10 mouse cellular contexts compared by ENCODE assay signal in the genomic region with DNA sequence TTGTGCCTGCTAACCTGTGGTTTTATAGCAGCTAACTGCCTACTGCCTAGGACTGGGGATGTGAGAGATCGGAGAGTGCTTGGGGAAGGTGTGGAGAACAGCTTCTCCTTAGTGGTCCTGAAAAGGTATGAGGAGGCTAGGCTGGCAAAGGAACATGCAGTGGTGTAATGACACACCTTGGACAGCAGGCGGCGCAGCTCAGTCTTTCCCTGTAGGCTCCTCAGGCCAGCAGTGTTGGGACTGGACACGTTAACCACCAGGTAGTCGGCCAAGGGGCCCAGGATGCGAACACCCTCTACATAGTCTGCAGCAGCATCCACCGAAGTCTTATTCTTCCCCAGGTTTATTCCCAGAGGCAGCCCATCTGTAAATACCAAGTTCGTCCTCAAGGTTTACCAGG. TPM values are rescaled to one million over a fixed set of nuclear protein-coding genes. Genes with fewer than 3 reads are reported as not detected.
DNase-seq lines count a peak whose midpoint lies in the region; ATAC-seq and TF ChIP-seq lines count a peak whose summit lies in the region.
"Had no signal": no experiment of that assay in that cellular context is flagged by ENCODE, and none has a peak within 500 bp of the region (broad histone marks: within the 10 kb centered on the region; RNA-seq: fewer than 3 reads in every experiment).

No protein-coding gene starts in this region.

- H3K9me3 ChIP-seq in forebrain, embryonic 11.5 days (ENCODE audit: control insufficient read depth, low read length): no peaks in the 10 kb centered on the region
- no peaks in the 10 kb centered on the region for H3K9me3 ChIP-seq in forebrain, embryonic 15.5 days
- H3K9me3 ChIP-seq in liver, postnatal 0 days (ENCODE audit: low read length): no peaks in the 10 kb centered on the region
- H3K9me3 ChIP-seq: neural tube, embryonic 12.5 days had no signal

- no peak for TF ChIP-seq POLR2A in testis, adult 2 months (IDR thresholded peaks at IDR 0.05; ENCODE audit: control insufficient read depth, low read depth, low read length)

- no peak overlapping the region for H3K4me2 ChIP-seq in forebrain, embryonic 11.5 days (ENCODE audit: low read depth, low read length, severe bottlenecking)
- H3K4me2 ChIP-seq in forebrain, embryonic 15.5 days (replicated peaks): no peak overlapping the region
- H3K4me2 ChIP-seq in liver, postnatal 0 days (ENCODE audit: low read depth, low read length): no peak overlapping the region
- H3K4me2 ChIP-seq: neural tube, embryonic 12.5 days had no signal

- DNase-seq in forebrain, embryonic 11.5 days (ENCODE audit: low spot score): peak; percentile 82
- no peak for DNase-seq in testis, postnatal 14 days (ENCODE audit: low spot score)
- DNase-seq in cerebellum, postnatal 36 days: peak; percentile 29 to 42
- peak; percentile 82 for DNase-seq in liver, postnatal 0 days
- peak; percentile 55 for DNase-seq in spleen, adult 12 weeks (ENCODE audit: low spot score)

- H3K4me1 ChIP-seq in forebrain, embryonic 11.5 days (replicated peaks; ENCODE audit: control insufficient read depth, insufficient read depth, low read length): no peaks in the 10 kb centered on the region
- no peaks in the 10 kb centered on the region for H3K4me1 ChIP-seq in forebrain, embryonic 15.5 days
- H3K4me1 ChIP-seq in testis, adult 2 months (ENCODE audit: control insufficient read depth, insufficient read depth, low read length): no peaks in the 10 kb centered on the region
- H3K4me1 ChIP-seq in liver, postnatal 0 days (ENCODE audit: insufficient read depth): peaks cover 7% of the 10 kb centered on the region; the same call in 1 of the 2 replicates
- H3K4me1 ChIP-seq: neural tube, embryonic 12.5 days had no signal

- TF ChIP-seq EP300 in liver, postnatal 0 days (IDR thresholded peaks at IDR 0.05; ENCODE audit: low read depth): no peak

- no peak overlapping the region for H3K4me3 ChIP-seq in forebrain, embryonic 11.5 days (ENCODE audit: low read depth, low read length)
- H3K4me3 ChIP-seq in forebrain, embryonic 15.5 days: no peak overlapping the region
- H3K4me3 ChIP-seq in testis, adult 2 months (ENCODE audit: control insufficient read depth, low read depth, low read length): no peak overlapping the region
- H3K4me3 ChIP-seq in liver, postnatal 0 days (ENCODE audit: low read depth, low read length): no peak overlapping the region
- H3K4me3 ChIP-seq: neural tube, embryonic 12.5 days had no signal

- no peak overlapping the region for H3K27ac ChIP-seq in forebrain, embryonic 11.5 days (ENCODE audit: low read depth, low read length)
- H3K27ac ChIP-seq in forebrain, embryonic 15.5 days (replicated peaks): no peak overlapping the region
- no peak overlapping the region for H3K27ac ChIP-seq in testis, adult 2 months (ENCODE audit: control insufficient read depth, insufficient read depth, low read depth, low read length)
- H3K27ac ChIP-seq in liver, postnatal 0 days (ENCODE audit: low read depth): no peak overlapping the region
- H3K27ac ChIP-seq: neural tube, embryonic 12.5 days had no signal

- TF ChIP-seq CTCF in testis, adult 2 months (IDR thresholded peaks at IDR 0.05; ENCODE audit: control insufficient read depth, insufficient read depth, insufficient replicate concordance, low read depth, low read length): peak; percentile 89; the same call in 1 of the 2 replicates
- TF ChIP-seq CTCF in liver, postnatal 0 days (IDR thresholded peaks at IDR 0.05; ENCODE audit: low read depth): peak; percentile 95

- H3K27me3 ChIP-seq in forebrain, embryonic 11.5 days (ENCODE audit: control insufficient read depth, insufficient read depth, low read length): no peaks in the 10 kb centered on the region
- no peaks in the 10 kb centered on the region for H3K27me3 ChIP-seq in forebrain, embryonic 15.5 days
- H3K27me3 ChIP-seq in testis, adult 2 months (ENCODE audit: control insufficient read depth, insufficient read depth, low read length): no peaks in the 10 kb centered on the region
- H3K27me3 ChIP-seq in liver, postnatal 0 days (ENCODE audit: insufficient read depth, low read length): no peaks in the 10 kb centered on the region
- H3K27me3 ChIP-seq: neural tube, embryonic 12.5 days had no signal

- 51% methylated on average over 8 of the region's 8 CpGs for WGBS in forebrain, embryonic 11.5 days
- 47% methylated on average over 8 of the region's 8 CpGs for WGBS in forebrain, embryonic 15.5 days
- WGBS in liver, postnatal 0 days (ENCODE audit: insufficient replicate concordance): 43% methylated on average over 8 of the region's 8 CpGs

- no peaks in the 10 kb centered on the region; the same call in 1 of the 2 replicates for H3K36me3 ChIP-seq in forebrain, embryonic 11.5 days (ENCODE audit: control insufficient read depth, insufficient read depth, low read length)
- H3K36me3 ChIP-seq in forebrain, embryonic 15.5 days: peaks cover 10% of the 10 kb centered on the region; the same call in 1 of the 2 replicates
- H3K36me3 ChIP-seq in testis, adult 2 months (ENCODE audit: control insufficient read depth, insufficient read depth, low read length): peaks cover 3% of the 10 kb centered on the region; the same call in 1 of the 2 replicates
- H3K36me3 ChIP-seq in liver, postnatal 0 days (replicated peaks; ENCODE audit: insufficient read depth, low read length): peaks cover 19% of the 10 kb centered on the region

- 0 out of 2 replicates have a peak, but pooled peaks have one; percentile 24 for ATAC-seq in forebrain, embryonic 11.5 days (replicated peaks; ENCODE audit: low FRiP score)
- no peak for ATAC-seq in forebrain, embryonic 15.5 days (replicated peaks)
- peak; percentile 76 for ATAC-seq in inflammation-experienced regulatory T-cells, adult 6 months
- peak; percentile 37; the same call in 1 of the 2 replicates for ATAC-seq in liver, postnatal 0 days

- H3K9ac ChIP-seq in forebrain, embryonic 11.5 days (ENCODE audit: low read length): no peak overlapping the region
- H3K9ac ChIP-seq in forebrain, embryonic 15.5 days (replicated peaks): no peak overlapping the region
- no peak overlapping the region for H3K9ac ChIP-seq in liver, postnatal 0 days (replicated peaks)
- H3K9ac ChIP-seq: neural tube, embryonic 12.5 days had no signal

RNA-seq across cellular contexts. Expression of gene Dhodh, which starts 12.6 kb away (rescaled TPM):
- polyA plus RNA-seq in forebrain, embryonic 11.5 days (2014; fragmentation: Nextera tagmentation; extraction: Ambion mirVana): 43.2 and 43.5 TPM in 2 replicates
- polyA plus RNA-seq in forebrain, embryonic 15.5 days (2015; fragmentation: Nextera tagmentation; extraction: Ambion mirVana): 35.3 and 41.4 TPM in 2 replicates
- 5.6 and 6.4 TPM in 2 replicates for polyA plus RNA-seq in testis, adult 2 months (2012; rRNA removed)
- 10 to 100 TPM; 21.3 to 40.7 (median 40.2) TPM for polyA plus RNA-seq in inflammation-experienced regulatory T-cells, adult 6 months (2017; shearing (Covaris generic))
- polyA plus RNA-seq in liver, postnatal 0 days (2015; fragmentation: Nextera tagmentation; extraction: Ambion mirVana): 9.7 and 11.4 TPM in 2 replicates

RNA-seq across cellular contexts. Expression of gene Hp, which starts 16.9 kb away (rescaled TPM):
- 0.27 and 0.45 TPM in 2 replicates for polyA plus RNA-seq in forebrain, embryonic 11.5 days (2014; fragmentation: Nextera tagmentation; extraction: Ambion mirVana)
- 0.14 and 0.23 TPM in 2 replicates for polyA plus RNA-seq in forebrain, embryonic 15.5 days (2015; fragmentation: Nextera tagmentation; extraction: Ambion mirVana)
- 4.6 and 11.0 TPM in 2 replicates for polyA plus RNA-seq in testis, adult 2 months (2012; rRNA removed)
- polyA plus RNA-seq in inflammation-experienced regulatory T-cells, adult 6 months (2017; shearing (Covaris generic)): 1 to 10 TPM in 1 of 3 experiments, under 1 TPM in 1, not detected in 1; 0.40 to 1.3 TPM
- polyA plus RNA-seq in liver, postnatal 0 days (2015; fragmentation: Nextera tagmentation; extraction: Ambion mirVana): 4,025 and 4,072 TPM in 2 replicates

RNA-seq across cellular contexts. Expression of gene Pkd1l3, which starts 18.5 kb away (rescaled TPM):
- polyA plus RNA-seq in forebrain, embryonic 11.5 days (2014; fragmentation: Nextera tagmentation; extraction: Ambion mirVana): 0.05 and 0.19 TPM in 2 replicates
- 0.08 TPM in 1 of 2 replicates, not detected in the other for polyA plus RNA-seq in forebrain, embryonic 15.5 days (2015; fragmentation: Nextera tagmentation; extraction: Ambion mirVana)
- 35.9 and 41.3 TPM in 2 replicates for polyA plus RNA-seq in testis, adult 2 months (2012; rRNA removed)
- 1 to 10 TPM in 2 of 3 experiments, under 1 TPM in 1; 0.75 to 2.5 (median 1.6) TPM for polyA plus RNA-seq in inflammation-experienced regulatory T-cells, adult 6 months (2017; shearing (Covaris generic))
- 0.26 and 0.28 TPM in 2 replicates for polyA plus RNA-seq in liver, postnatal 0 days (2015; fragmentation: Nextera tagmentation; extraction: Ambion mirVana)
- polyA plus RNA-seq: heart, embryonic 14.5 days had no signal

RNA-seq across cellular contexts. Expression of gene Txnl4b, which starts 30.2 kb away (rescaled TPM):
- 27.0 and 28.5 TPM in 2 replicates for polyA plus RNA-seq in forebrain, embryonic 11.5 days (2014; fragmentation: Nextera tagmentation; extraction: Ambion mirVana)
- 27.3 and 29.2 TPM in 2 replicates for polyA plus RNA-seq in forebrain, embryonic 15.5 days (2015; fragmentation: Nextera tagmentation; extraction: Ambion mirVana)
- 36.0 and 41.4 TPM in 2 replicates for polyA plus RNA-seq in testis, adult 2 months (2012; rRNA removed)
- 10 to 100 TPM; 15.1 to 24.2 (median 15.5) TPM for polyA plus RNA-seq in inflammation-experienced regulatory T-cells, adult 6 months (2017; shearing (Covaris generic))
- polyA plus RNA-seq in liver, postnatal 0 days (2015; fragmentation: Nextera tagmentation; extraction: Ambion mirVana): 10.5 and 11.4 TPM in 2 replicates

RNA-seq across cellular contexts. Expression of gene Dhx38, which starts 30.2 kb away (rescaled TPM):
- polyA plus RNA-seq in forebrain, embryonic 11.5 days (2014; fragmentation: Nextera tagmentation; extraction: Ambion mirVana): 28.4 and 30.6 TPM in 2 replicates
- polyA plus RNA-seq in forebrain, embryonic 15.5 days (2015; fragmentation: Nextera tagmentation; extraction: Ambion mirVana): 23.9 and 24.0 TPM in 2 replicates
- 20.3 and 20.7 TPM in 2 replicates for polyA plus RNA-seq in testis, adult 2 months (2012; rRNA removed)
- polyA plus RNA-seq in inflammation-experienced regulatory T-cells, adult 6 months (2017; shearing (Covaris generic)): 10 to 100 TPM; 12.1 to 13.6 (median 13.0) TPM
- 4.8 and 5.6 TPM in 2 replicates for polyA plus RNA-seq in liver, postnatal 0 days (2015; fragmentation: Nextera tagmentation; extraction: Ambion mirVana)

Comparison
In these comparisons a context has a peak if more than half of its experiments do, and no peak if none do; other contexts are left out.
1. RNA of gene Hp, which starts 16.9 kb away (polyA plus RNA-seq): 4,025 to 4,072 TPM in liver, postnatal 0 days; 4.6 to 11.0 TPM in testis, adult 2 months, 0.27 to 0.45 TPM in forebrain, embryonic 11.5 days, 0.40 to 1.3 TPM in inflammation-experienced regulatory T-cells, adult 6 months and 0.14 to 0.23 TPM in forebrain, embryonic 15.5 days; every median in the first group is over 100 times any median in the second.
2. RNA of gene Pkd1l3, which starts 18.5 kb away (polyA plus RNA-seq): 35.9 to 41.3 TPM in testis, adult 2 months; 0.75 to 2.5 TPM in inflammation-experienced regulatory T-cells, adult 6 months, 0.26 to 0.28 TPM in liver, postnatal 0 days, 0.08 TPM in forebrain, embryonic 15.5 days and 0.05 to 0.19 TPM in forebrain, embryonic 11.5 days; every median in the first group is over 10 times any median in the second.